Mouse (Mus musculus) cerebellum, adult 2 months (tissue): ENCODE measurements around the gene Pdlim1. TPM values are rescaled to one million over a fixed set of nuclear protein-coding genes. Genes with fewer than 3 reads are reported as not detected.
A peak's percentile ranks its signal among the peaks of the same experiment; 100 is the strongest.
"Not testable (repeated sequence)": the region's sequence is repeated elsewhere in the genome, so short reads cannot be mapped to it uniquely, and the experiment has no call there.

ENCODE experiments used
- DNase-seq, 2 experiments: peaks; one replicate each; pipeline ENCODE4 v3.0.0; 2021
- H3K27ac ChIP-seq: fragments of 200-500 bp; 2 replicates; pipeline ENCODE4 v1.5.1; 2012; ENCODE audit warnings: low read length, control low read depth, inconsistent platforms; ENCODE audit not compliant: insufficient read depth
- H3K27me3 ChIP-seq: fragments of 200-500 bp; 2 replicates; pipeline ENCODE4 v1.6.1; 2012; ENCODE audit warnings: inconsistent platforms, mild to moderate bottlenecking, low read length, moderate library complexity; ENCODE audit not compliant: control insufficient read depth, insufficient read depth
- H3K4me1 ChIP-seq: fragments of 200-500 bp; 2 replicates; pipeline ENCODE4 v1.6.1; 2011; ENCODE audit warnings: low read length; ENCODE audit not compliant: control insufficient read depth, insufficient read depth
- H3K4me3 ChIP-seq: fragments of 200-500 bp; replicated peaks from 2 replicates; pipeline ENCODE3; 2011; ENCODE audit warnings: mild to moderate bottlenecking, low read depth, low read length, control low read depth; ENCODE audit not compliant: insufficient read depth
- CTCF ChIP-seq: fragments of 200-500 bp; IDR thresholded peaks from 2 replicates; pipeline ENCODE4 v1.5.1; 2011; ENCODE audit warnings: low read depth, mild to moderate bottlenecking, control low read depth, low read length, moderate library complexity, borderline replicate concordance; ENCODE audit not compliant: insufficient read depth
- POLR2A ChIP-seq: fragments of 200-500 bp; IDR thresholded peaks from 2 replicates; pipeline ENCODE4 v1.6.1; 2011; ENCODE audit warnings: low read length, control low read depth, borderline replicate concordance; ENCODE audit not compliant: insufficient read depth
- WGBS: fragments of 180-500 bp; shearing (Covaris S2); methylation state at CpG from one replicate; pipeline ENCODE4 v1.1.7; 2018; 5-methylcytosine and 5-hydroxymethylcytosine counted together
- polyA plus RNA-seq: library from polyadenylated mRNA; depleted of rRNA; stranded (reverse); fragments of >200 nt; gene quantifications from 2 replicates; pipeline ENCODE4 v1.2.3, GENCODE M21; 2012

Gene Pdlim1
- polyA plus RNA-seq, 1 experiment = 23.2 TPM

GRCm38 (mm10) chr19:40231825-40232541 lies 39.7 kb downstream of the Pdlim1 start:
- WGBS = 78% methylated on average over 7 of the region's 7 CpGs
- no peak for DNase-seq
- Histone ChIP-seq H3K4me3 (no peak overlapping the region), H3K27ac (no peak overlapping the region), H3K4me1 (no peaks in the 10 kb centered on the region), H3K27me3 (no peaks in the 10 kb centered on the region)
- TF ChIP-seq POLR2A = no peak
- no peak; the same call in 1 of the 2 replicates for TF ChIP-seq CTCF

GRCm38 (mm10) chr19:40231074-40231738 lies 40.4 kb downstream of the Pdlim1 start:
- TF ChIP-seq POLR2A (no peak), CTCF (no peak)
- no peak overlapping the region for H3K27ac ChIP-seq
- H3K27me3 ChIP-seq = no peaks in the 10 kb centered on the region
- no peak for DNase-seq
- no peak overlapping the region for H3K4me3 ChIP-seq
- 88% methylated on average over 13 of the region's 13 CpGs for WGBS
- H3K4me1 ChIP-seq = no peaks in the 10 kb centered on the region

- WGBS = 90% methylated on average over 12 of the region's 12 CpGs
- no peak for DNase-seq
- Histone ChIP-seq H3K27ac (no peak overlapping the region), H3K4me3 (no peak overlapping the region), H3K27me3 (no peaks in the 10 kb centered on the region), H3K4me1 (no peaks in the 10 kb centered on the region)
- TF ChIP-seq POLR2A (no peak), CTCF (no peak)
Observed at GRCm38 (mm10) chr19:40226516-40227151, 45.0 kb downstream of the Pdlim1 start.

- Histone ChIP-seq H3K27me3 (no peaks in the 10 kb centered on the region), H3K4me3 (no peak overlapping the region), H3K27ac (no peak overlapping the region), H3K4me1 (no peaks in the 10 kb centered on the region)
- WGBS = 58% methylated on average over 5 of the region's 5 CpGs
- TF ChIP-seq CTCF (no peak), POLR2A (no peak)
- no peak for DNase-seq
Observed at GRCm38 (mm10) chr19:40225761-40226110, 45.9 kb downstream of the Pdlim1 start.

GRCm38 (mm10) chr19:40225102-40225760 lies 46.4 kb downstream of the Pdlim1 start:
- Histone ChIP-seq H3K27me3 (no peaks in the 10 kb centered on the region), H3K4me1 (no peaks in the 10 kb centered on the region), H3K4me3 (no peak overlapping the region), H3K27ac (no peak overlapping the region)
- TF ChIP-seq CTCF (peak; percentile 74), POLR2A (no peak)
- DNase-seq = peak; percentile 42 to 59
- WGBS = 61% methylated on average over 5 of the region's 5 CpGs

- H3K27ac ChIP-seq, H3K27me3 ChIP-seq, H3K4me1 ChIP-seq, DNase-seq, H3K4me3 ChIP-seq: not testable (repeated sequence)
- WGBS = 88% methylated on average over 9 of the region's 9 CpGs
Observed at GRCm38 (mm10) chr19:40222307-40222706, 49.3 kb downstream of the Pdlim1 start.

GRCm38 (mm10) chr19:40220878-40221277 lies 50.8 kb downstream of the Pdlim1 start:
- no peak overlapping the region for H3K27ac ChIP-seq
- no peak overlapping the region for H3K4me3 ChIP-seq
- H3K4me1 ChIP-seq = no peaks in the 10 kb centered on the region
- 70% methylated on average over 5 of the region's 5 CpGs for WGBS
- no peaks in the 10 kb centered on the region for H3K27me3 ChIP-seq
- TF ChIP-seq CTCF (no peak), POLR2A (no peak)
- DNase-seq = no peak

GRCm38 (mm10) chr19:40202947-40203346 lies 68.7 kb downstream of the Pdlim1 start:
- not testable (repeated sequence) for H3K27me3 ChIP-seq, H3K27ac ChIP-seq, H3K4me3 ChIP-seq, H3K4me1 ChIP-seq, DNase-seq
- 7% methylated on average over 4 of the region's 4 CpGs for WGBS
